Mouse (Mus musculus) cortical plate, adult 2 months (tissue): Measurements from ENCODE around the gene Coq10b.

Experiments
- CTCF ChIP-seq: fragments of 200-500 bp; IDR thresholded peaks from 2 replicates; pipeline ENCODE4 v1.5.1; 2011; ENCODE audit warnings: mild to moderate bottlenecking, control low read depth, low read length; ENCODE audit not compliant: insufficient read depth; ENCODE audit errors: extremely low read depth
- POLR2A ChIP-seq: fragments of 200-500 bp; IDR thresholded peaks from 2 replicates; pipeline ENCODE4 v1.6.1; 2011; ENCODE audit warnings: mild to moderate bottlenecking, low read length, control low read depth; ENCODE audit not compliant: insufficient read depth; ENCODE audit errors: extremely low read depth

- TF ChIP-seq POLR2A (no peak), CTCF (no peak)
Observed at GRCm38 (mm10) chr1:55021907-55022306, 30.7 kb upstream of the Coq10b start.
